Mouse (Mus musculus) liver, embryonic 14.5 days (tissue): ENCODE measurements at regions not wholly inside any gene's neighbourhood (a gene's known extent, or its start where the extent isn't known, plus 50 kb on each side); places are given as distances from the start of the nearest gene placed in this dataset.
A peak's percentile ranks its signal among the peaks of the same experiment; 100 is the strongest.

ENCODE experiments used
- CTCF ChIP-seq: IDR thresholded peaks from 2 replicates; pipeline ENCODE4 v1.5.1; 2016; ENCODE audit warnings: antibody characterized with exemption, low read depth, control low read depth
- EP300 ChIP-seq: IDR thresholded peaks from 2 replicates; pipeline ENCODE4 v1.6.1; 2016; ENCODE audit warnings: antibody characterized with exemption, low read depth

DNA sequence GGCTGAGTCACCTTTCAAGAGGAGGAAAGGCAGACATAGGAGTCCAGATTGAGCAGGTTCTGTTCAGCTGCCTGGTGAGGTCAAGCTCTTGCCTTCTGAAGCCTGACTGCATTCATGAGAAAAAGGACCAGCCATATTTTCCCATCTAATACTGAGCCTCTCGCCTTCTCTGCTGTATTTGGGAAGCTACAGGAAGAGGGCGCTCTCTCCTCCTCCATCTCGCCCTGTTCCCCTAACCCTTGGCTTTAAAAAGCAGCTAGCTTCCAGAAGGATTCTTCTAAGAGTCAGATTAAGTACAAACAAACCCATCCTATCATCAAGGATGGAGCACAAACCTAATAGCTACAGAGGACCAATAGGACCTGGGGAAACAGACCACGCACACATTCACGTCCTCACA lies 98.3 kb downstream of the Foxb1 start:
- TF ChIP-seq CTCF (peak; percentile 24; the same call in 1 of the 2 replicates), EP300 (no peak)
